In the genomic region with DNA sequence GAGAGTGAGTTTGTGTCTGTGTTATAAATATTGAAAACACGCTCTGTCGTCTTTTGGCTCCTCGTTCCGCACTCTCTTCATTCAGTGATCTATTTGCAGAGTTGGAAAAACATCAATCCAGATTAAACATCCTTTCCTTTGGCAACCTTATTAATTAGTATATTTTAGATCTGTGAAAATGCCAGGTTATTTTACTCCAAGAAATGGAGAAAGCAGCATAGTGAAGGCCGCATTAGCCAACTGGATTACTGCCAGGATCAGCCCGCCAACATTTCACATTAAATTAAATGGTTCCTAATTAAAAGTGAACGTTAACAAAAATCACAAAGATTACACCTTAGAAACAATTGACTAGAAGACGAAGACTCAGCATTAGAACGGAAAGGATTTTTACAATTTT, we compare ENCODE assay signal across 18 mouse cellular contexts.
DNase-seq lines count a peak whose midpoint lies in the region; ATAC-seq lines count a peak whose summit lies in the region.
"Had no signal": no experiment of that assay in that cellular context is flagged by ENCODE, and none has a peak within 500 bp of the region (broad histone marks: within the 10 kb centered on the region; RNA-seq: fewer than 3 reads in every experiment).

No protein-coding gene starts in this region.

- 62% methylated on average over 9 of the region's 9 CpGs for WGBS in forebrain, embryonic 13.5 days
- 89% methylated on average over 9 of the region's 9 CpGs for WGBS in forebrain, embryonic 11.5 days
- WGBS in heart, embryonic 11.5 days (ENCODE audit: insufficient replicate concordance): 88% methylated on average over 9 of the region's 9 CpGs

- no peak overlapping the region for H3K27ac ChIP-seq in forebrain, embryonic 13.5 days
- no peak overlapping the region for H3K27ac ChIP-seq in forebrain, embryonic 11.5 days (ENCODE audit: low read depth, low read length)
- no peak overlapping the region for H3K27ac ChIP-seq in heart, embryonic 11.5 days (ENCODE audit: low read depth, low read length)
- H3K27ac ChIP-seq: embryonic facial prominence, embryonic 10.5 days; heart, embryonic 13.5 days; hindbrain, embryonic 15.5 days had no signal

- H3K9me3 ChIP-seq in forebrain, embryonic 13.5 days (replicated peaks): no peaks in the 10 kb centered on the region
- H3K9me3 ChIP-seq in forebrain, embryonic 11.5 days (ENCODE audit: control insufficient read depth, low read length): no peaks in the 10 kb centered on the region
- H3K9me3 ChIP-seq in heart, embryonic 11.5 days (replicated peaks; ENCODE audit: control insufficient read depth, low read length): no peaks in the 10 kb centered on the region
- H3K9me3 ChIP-seq: embryonic facial prominence, embryonic 10.5 days; heart, embryonic 13.5 days; hindbrain, embryonic 15.5 days had no signal

- H3K27me3 ChIP-seq in forebrain, embryonic 13.5 days: no peaks in the 10 kb centered on the region
- H3K27me3 ChIP-seq in forebrain, embryonic 11.5 days (ENCODE audit: control insufficient read depth, insufficient read depth, low read length): no peaks in the 10 kb centered on the region
- no peaks in the 10 kb centered on the region for H3K27me3 ChIP-seq in heart, embryonic 11.5 days (ENCODE audit: control insufficient read depth, insufficient read depth, low read length)
- H3K27me3 ChIP-seq: CH12.LX; heart, embryonic 13.5 days; hindbrain, embryonic 15.5 days had no signal

- no peak for DNase-seq in forebrain, embryonic 11.5 days (ENCODE audit: low spot score)
- DNase-seq in kidney, postnatal 10 days: peak; percentile 5
- no peak for DNase-seq in kidney, adult 11 months
- DNase-seq in right cerebral cortex, postnatal 4 days: peak; percentile 26
- no peak for DNase-seq in right cerebral cortex, adult 18-20 months
- DNase-seq: adrenal gland, postnatal 14 days; cerebellum, adult 9-10 months; gastrocnemius, postnatal 14 days; heart, postnatal 36 days; kidney, adult 18-20 months had no signal

- H3K4me2 ChIP-seq in forebrain, embryonic 13.5 days: no peak overlapping the region
- no peak overlapping the region for H3K4me2 ChIP-seq in forebrain, embryonic 11.5 days (ENCODE audit: low read depth, low read length, severe bottlenecking)
- no peak overlapping the region for H3K4me2 ChIP-seq in heart, embryonic 11.5 days
- H3K4me2 ChIP-seq: heart, embryonic 13.5 days; hindbrain, embryonic 15.5 days had no signal

- H3K36me3 ChIP-seq in forebrain, embryonic 13.5 days (ENCODE audit: poor library complexity, severe bottlenecking): no peaks in the 10 kb centered on the region
- H3K36me3 ChIP-seq in forebrain, embryonic 11.5 days (ENCODE audit: control insufficient read depth, insufficient read depth, low read length): no peaks in the 10 kb centered on the region
- no peaks in the 10 kb centered on the region for H3K36me3 ChIP-seq in heart, embryonic 11.5 days (ENCODE audit: control insufficient read depth, insufficient read depth, low read length)
- H3K36me3 ChIP-seq: embryonic facial prominence, embryonic 10.5 days; heart, embryonic 13.5 days; hindbrain, embryonic 15.5 days had no signal

- H3K9ac ChIP-seq in forebrain, embryonic 13.5 days: no peak overlapping the region
- H3K9ac ChIP-seq in forebrain, embryonic 11.5 days (ENCODE audit: low read length): no peak overlapping the region
- H3K9ac ChIP-seq in heart, embryonic 11.5 days (ENCODE audit: low read depth, low read length): no peak overlapping the region
- H3K9ac ChIP-seq: heart, embryonic 13.5 days; hindbrain, embryonic 15.5 days had no signal

- 0 out of 2 replicates have a peak, but pooled peaks cover 3% of the 10 kb centered on the region for H3K4me1 ChIP-seq in forebrain, embryonic 13.5 days
- no peaks in the 10 kb centered on the region for H3K4me1 ChIP-seq in forebrain, embryonic 11.5 days (replicated peaks; ENCODE audit: control insufficient read depth, insufficient read depth, low read length)
- no peaks in the 10 kb centered on the region for H3K4me1 ChIP-seq in heart, embryonic 11.5 days (ENCODE audit: control insufficient read depth, insufficient read depth, low read length)
- H3K4me1 ChIP-seq: embryonic facial prominence, embryonic 10.5 days; heart, embryonic 13.5 days; hindbrain, embryonic 15.5 days had no signal

- no peak overlapping the region for H3K4me3 ChIP-seq in forebrain, embryonic 13.5 days
- no peak overlapping the region for H3K4me3 ChIP-seq in forebrain, embryonic 11.5 days (ENCODE audit: low read depth, low read length)
- H3K4me3 ChIP-seq in heart, embryonic 11.5 days (ENCODE audit: low read depth, low read length): no peak overlapping the region
- H3K4me3 ChIP-seq: embryonic facial prominence, embryonic 10.5 days; heart, embryonic 13.5 days; hindbrain, embryonic 15.5 days had no signal

- peak; percentile 71 for ATAC-seq in forebrain, embryonic 13.5 days
- ATAC-seq in forebrain, embryonic 11.5 days (replicated peaks; ENCODE audit: low FRiP score): no peak
- ATAC-seq in heart, embryonic 11.5 days (replicated peaks; ENCODE audit: insufficient number of reproducible peaks, low FRiP score, low TSS enrichment): no peak
- ATAC-seq: activated CD4-positive, CD25-positive, alpha-beta regulatory T cell, adult 4 months; Patski had no signal

Comparison
In these comparisons a context has a peak if more than half of its experiments do, and no peak if none do; other contexts are left out.
1. DNase-seq: peak in kidney, postnatal 10 days (single experiment) and right cerebral cortex, postnatal 4 days (single experiment); none in forebrain, embryonic 11.5 days (single experiment), kidney, adult 11 months (single experiment) and right cerebral cortex, adult 18-20 months (single experiment).